Mouse (Mus musculus) left cerebral cortex, postnatal 36 days (tissue): ENCODE measurements at regions not wholly inside any gene's neighbourhood (a gene's known extent, or its start where the extent isn't known, plus 50 kb on each side); places are given as distances from the start of the nearest gene placed in this dataset.
A peak's percentile ranks its signal among the peaks of the same experiment; 100 is the strongest.
"Not testable (repeated sequence)": the region's sequence is repeated elsewhere in the genome, so short reads cannot be mapped to it uniquely, and the experiment has no call there.

Source experiments
- DNase-seq, 2 experiments: peaks; one replicate each; pipeline ENCODE4 v3.0.0; 2021 to 2022; ENCODE audit warnings: low spot score in 2 of 2, mixed read lengths in 1 of 2
- intact Hi-C: fragments of 180-260 bp; cut with DNase I; formaldehyde crosslinking; loops from one replicate; pipeline ENCODE4 v1.15.1; 2025

DNA sequence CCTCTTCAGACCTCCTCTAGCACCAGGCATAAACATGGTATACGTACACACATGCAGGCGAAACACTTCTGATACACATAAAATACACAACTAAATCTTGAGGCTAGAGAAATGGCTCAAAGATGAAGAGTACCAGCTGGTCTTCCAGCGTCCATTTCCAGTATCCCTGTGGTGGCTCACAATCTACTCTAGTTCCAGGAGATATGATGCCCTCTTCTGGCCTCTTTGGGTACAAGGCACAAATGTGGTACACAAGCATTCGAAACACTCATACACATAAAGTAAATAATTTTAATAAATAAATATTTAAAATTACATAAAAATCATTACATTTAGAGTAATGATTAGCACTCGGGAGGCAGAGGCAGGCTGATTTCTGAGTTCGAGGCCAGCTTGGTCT, 50.7 kb upstream of the Rabgap1l start:
- DNase-seq: no peak
- intact Hi-C loops: no loop called here

GRCm38 (mm10) chr1:160844709-160845108, 51.7 kb upstream of the Rabgap1l start:
- intact Hi-C loops, DNase-seq: not testable (repeated sequence)

GRCm38 (mm10) chr1:160850674-160851073, 55.5 kb upstream of the Rc3h1 start:
- intact Hi-C loops: loop anchor here (10.0 kb wide), 1 partner anchor 84 kb away; no protein-coding TSS in a partner anchor
- DNase-seq: no peak

DNA sequence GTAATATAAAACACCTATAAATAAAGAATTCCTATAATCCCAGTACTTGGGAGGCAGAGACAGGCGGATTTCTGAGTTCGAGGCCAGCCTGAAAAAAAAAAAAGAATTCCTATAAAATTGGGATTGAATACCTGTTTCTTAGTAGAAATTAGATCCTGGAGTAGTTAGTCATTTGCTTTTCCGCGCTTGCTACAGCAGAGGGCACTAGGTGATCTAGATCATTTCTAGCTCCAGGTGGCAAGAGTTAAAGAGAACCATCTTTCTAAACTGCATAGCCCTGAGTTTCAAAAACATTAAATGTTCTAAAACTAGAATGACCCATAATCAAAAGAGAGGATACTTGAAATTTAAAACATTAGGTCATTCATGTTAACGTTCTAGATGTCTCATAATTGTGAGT, 51.8 kb upstream of the Rc3h1 start:
- no peak for DNase-seq
- intact Hi-C loops: loop anchor here (10.0 kb wide), 1 partner anchor 80 kb away; no protein-coding TSS in a partner anchor

DNA sequence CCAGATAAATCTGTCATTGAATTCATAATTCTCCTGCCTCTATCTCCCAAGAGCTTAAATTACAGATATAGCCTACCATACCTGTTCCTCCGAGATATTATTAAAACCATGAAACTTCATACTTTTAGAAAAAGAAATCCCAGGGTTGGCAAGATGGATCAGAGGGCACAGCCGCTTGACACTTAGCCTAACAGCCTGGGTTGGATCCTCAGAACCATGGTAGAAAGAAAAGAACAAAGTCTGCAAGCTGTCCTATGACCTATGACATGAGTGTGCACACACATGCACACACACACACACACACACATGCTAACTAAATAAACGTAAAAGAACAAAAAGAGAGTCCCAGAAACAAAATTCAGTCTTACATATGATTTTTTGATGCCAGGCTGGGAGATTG, 50.8 kb upstream of the Rc3h1 start:
- no peak for DNase-seq
- intact Hi-C loops: loop anchor here (10.0 kb wide), 1 partner anchor 79 kb away; no protein-coding TSS in a partner anchor

- DNase-seq: peak in 1 of 2 experiments; percentile 10
- intact Hi-C loops: loop anchor here (10.0 kb wide), 1 partner anchor 79 kb away; no protein-coding TSS in a partner anchor
Observed at GRCm38 (mm10) chr1:160855926-160856620, 50.1 kb upstream of the Rc3h1 start.
